Mouse (Mus musculus) urinary bladder, adult 18-20 months (tissue): Measurements from ENCODE around the gene Vmn1r159.
"Not testable (repeated sequence)": the region's sequence is repeated elsewhere in the genome, so short reads cannot be mapped to it uniquely, and the experiment has no call there.

ENCODE experiments used
- DNase-seq, 2 experiments: peaks; one replicate each; pipeline ENCODE4 v3.0.0; 2022; ENCODE audit warnings: low spot score in 2 of 2, mixed read lengths in 2 of 2

Vmn1r159 gene

GRCm38 (mm10) chr7:22843505-22843904, at the start of gene Vmn1r159:
Gene Vmn1r159 (minus strand): TSS chr7:22843605.
- DNase-seq = not testable (repeated sequence)

GRCm38 (mm10) chr7:22870924-22871323, 27.5 kb upstream of the Vmn1r159 start, which contains the start of gene Vmn1r160:
Gene Vmn1r160 (plus strand): TSS chr7:22871224.
- not testable (repeated sequence) for DNase-seq
